Mouse (Mus musculus): ENCODE measurements around the gene Trappc5.

The Trappc5 gene

DNA sequence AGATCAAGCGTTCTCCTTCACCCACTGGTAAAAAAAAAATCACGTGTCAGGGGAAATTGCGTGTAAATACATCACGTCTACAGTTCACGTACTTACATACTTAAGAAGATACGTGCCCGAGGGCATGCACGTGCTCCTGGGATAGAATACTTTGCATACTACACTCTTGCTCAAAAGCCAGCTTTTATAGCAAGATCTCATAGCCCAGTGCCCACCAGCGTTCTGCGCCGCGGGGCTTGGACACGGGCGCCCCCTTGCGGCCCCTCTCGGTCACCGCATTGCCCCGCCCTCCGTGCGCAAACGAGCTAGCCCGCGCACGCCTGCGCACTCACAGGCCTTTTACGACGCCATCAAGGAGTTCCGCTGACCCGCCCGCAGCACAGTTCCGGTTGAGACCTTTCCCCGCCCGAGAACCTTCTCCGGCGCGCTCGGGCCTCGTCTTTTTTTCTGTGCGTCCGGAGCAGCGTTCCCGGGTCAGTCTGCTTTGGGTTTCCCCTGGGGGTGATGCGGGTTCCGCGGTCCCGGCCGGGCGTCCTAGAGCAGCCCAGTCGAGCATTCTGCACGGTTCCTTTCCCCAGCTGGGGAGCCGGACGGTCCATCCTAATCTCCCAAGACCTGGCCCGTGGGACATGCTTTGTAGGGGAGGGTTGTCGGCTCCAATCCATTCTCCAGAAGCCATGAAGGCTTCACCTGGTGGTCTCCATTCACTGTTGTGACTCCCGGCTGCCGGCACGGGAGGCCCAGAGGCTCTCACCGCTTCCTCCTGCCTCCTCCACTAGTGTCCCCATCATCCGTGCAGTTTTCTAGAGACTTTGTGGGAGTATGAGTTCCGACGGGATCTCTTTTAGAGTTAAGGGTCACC, at the start of gene Trappc5:
Gene Trappc5 (plus strand): TSS at position 169 of the 862 bp plus-strand sequence.
- DNase-seq: peak; percentile 95

- no peak for DNase-seq
Measured at GRCm38 (mm10) chr8:3626971-3627370, 49.1 kb upstream of the Trappc5 start.

- peak; percentile 56 for DNase-seq
Measured at GRCm38 (mm10) chr8:3628014-3628413, 48.1 kb upstream of the Trappc5 start.

DNA sequence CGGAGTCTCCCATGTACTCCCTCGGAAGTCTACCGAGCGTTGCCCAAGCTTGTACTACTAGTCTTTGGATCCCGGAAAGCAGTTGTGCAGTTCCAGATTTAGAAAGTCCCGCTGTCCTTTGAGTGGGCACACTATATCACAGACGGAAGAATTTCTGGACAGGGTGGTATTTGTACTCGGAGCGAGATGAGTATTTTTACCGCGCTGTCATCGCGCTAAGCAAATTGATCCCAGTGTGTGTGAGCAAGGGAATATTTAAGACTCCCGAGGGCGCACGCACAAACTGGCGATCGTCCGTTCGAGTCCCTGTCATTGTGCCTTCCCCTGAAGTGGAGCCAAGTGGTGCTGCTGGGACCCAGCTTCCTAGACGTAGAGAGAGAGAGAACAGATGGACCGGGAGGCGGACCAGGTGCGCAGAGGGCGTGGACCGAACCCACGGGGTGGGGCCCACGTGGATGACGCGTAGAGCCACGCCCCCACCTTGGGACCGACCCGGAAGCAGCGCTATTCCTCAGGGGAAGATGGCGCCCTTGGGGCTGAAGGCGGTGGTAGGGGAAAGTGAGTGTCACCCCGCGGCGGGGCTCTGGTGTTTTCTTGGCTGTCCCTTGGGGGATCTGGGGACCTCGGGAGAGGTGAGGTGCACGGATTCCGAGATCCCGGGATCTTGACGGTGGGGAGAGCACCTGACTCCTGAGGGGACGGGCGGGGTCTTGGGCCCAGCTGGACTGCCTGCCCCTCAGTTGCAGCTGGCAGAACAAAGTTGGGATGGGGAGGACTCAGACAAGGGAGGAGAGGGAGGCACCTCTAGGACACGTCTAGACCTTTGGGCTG, 45.2 kb upstream of the Trappc5 start, which contains the start of gene Stxbp2:
Gene Stxbp2 (plus strand): TSS at position 309 of the 831 bp plus-strand sequence.
- DNase-seq: peak; percentile 82

- DNase-seq: peak; percentile 46
Measured at GRCm38 (mm10) chr8:3631478-3631875, 44.6 kb upstream of the Trappc5 start.

GRCm38 (mm10) chr8:3645804-3646203, 30.3 kb upstream of the Trappc5 start:
- DNase-seq: peak; percentile 79

- peak; percentile 21 for DNase-seq
Measured at GRCm38 (mm10) chr8:3646824-3647531, 29.1 kb upstream of the Trappc5 start.

GRCm38 (mm10) chr8:3647561-3647960, 28.5 kb upstream of the Trappc5 start:
- DNase-seq: no peak

GRCm38 (mm10) chr8:3648268-3648667, 27.8 kb upstream of the Trappc5 start:
- no peak for DNase-seq

DNA sequence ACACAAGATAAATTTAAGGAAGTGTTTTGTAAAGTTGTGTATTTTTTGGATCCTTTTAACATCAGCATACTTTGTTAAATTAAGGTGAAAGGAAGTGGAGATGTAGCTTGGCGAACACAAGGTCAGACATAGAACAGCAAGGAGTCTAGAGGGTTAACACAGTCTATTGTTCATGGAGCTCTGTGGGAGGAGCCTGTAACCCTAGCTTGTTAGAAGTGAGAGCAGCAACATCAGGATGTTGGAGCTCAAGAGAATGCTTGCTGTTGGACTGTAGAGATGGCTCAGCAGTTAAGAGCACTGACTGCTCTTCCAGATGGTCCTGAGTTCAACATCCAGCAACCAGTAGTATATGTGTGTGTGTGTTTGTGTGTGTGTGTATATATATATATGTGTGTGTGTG, 27.1 kb upstream of the Trappc5 start:
- DNase-seq: no peak

GRCm38 (mm10) chr8:3652845-3653244, 23.3 kb upstream of the Trappc5 start:
- no peak for DNase-seq

- no peak for DNase-seq
Measured at GRCm38 (mm10) chr8:3654726-3655508, 21.2 kb upstream of the Trappc5 start.

- no peak for DNase-seq
Measured at GRCm38 (mm10) chr8:3655526-3655925, 20.6 kb upstream of the Trappc5 start, which contains the start of gene Retn. Gene Retn, plus strand, starts transcription at chr8:3655770.

- DNase-seq: no peak
Measured at GRCm38 (mm10) chr8:3656725-3657381, 19.2 kb upstream of the Trappc5 start.

- DNase-seq: no peak
Measured at GRCm38 (mm10) chr8:3660889-3661288, 15.2 kb upstream of the Trappc5 start.

GRCm38 (mm10) chr8:3664405-3664804, 11.7 kb upstream of the Trappc5 start:
- no peak for DNase-seq

- no peak for DNase-seq
Measured at GRCm38 (mm10) chr8:3665507-3665906, 10.6 kb upstream of the Trappc5 start, which contains the start of gene Mcemp1. Gene Mcemp1, plus strand, starts transcription at chr8:3665754.

DNA sequence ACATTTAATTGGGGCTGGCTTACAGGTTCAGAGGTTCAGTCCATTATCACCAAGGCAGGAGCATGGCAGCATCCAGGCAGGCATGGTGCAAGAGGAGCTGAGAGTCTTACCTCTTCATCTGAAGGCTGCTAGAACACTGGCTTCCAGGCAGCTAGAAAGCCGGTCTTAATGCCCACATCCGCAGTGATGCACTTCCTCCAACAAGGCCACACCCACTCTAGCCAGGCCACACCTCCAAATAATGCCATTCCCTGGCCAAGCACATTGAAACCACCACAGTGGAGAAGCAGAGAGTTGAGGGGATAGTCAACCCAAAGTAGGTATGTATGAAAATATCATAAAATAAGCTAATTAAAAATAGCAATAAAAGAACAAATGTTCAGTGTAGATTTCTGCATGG, 5.7 kb upstream of the Trappc5 start:
- peak; percentile 58 for DNase-seq

- peak; percentile 87 for DNase-seq
Measured at GRCm38 (mm10) chr8:3671980-3672491, 4.1 kb upstream of the Trappc5 start, which contains the start of gene Fcor. Gene Fcor, minus strand, starts transcription at chr8:3672362.

DNA sequence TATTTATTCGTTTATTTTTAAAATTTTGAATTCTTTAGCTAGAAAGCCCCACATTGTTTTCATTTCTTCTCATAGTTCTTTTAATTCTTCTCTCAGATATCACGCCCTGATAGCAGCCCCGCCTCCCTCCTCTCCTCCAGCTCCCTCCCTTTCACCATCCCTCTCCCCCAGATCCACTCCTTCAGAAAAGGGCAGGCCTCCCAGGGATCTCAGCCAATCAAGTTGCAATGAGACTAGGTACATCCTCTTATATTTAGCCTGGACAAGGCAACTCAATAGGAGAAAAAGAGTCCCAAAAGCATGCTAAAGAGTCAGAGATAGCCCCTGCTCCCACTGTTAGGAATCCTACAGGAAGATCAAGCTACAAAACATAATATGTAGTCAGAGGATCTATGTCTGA, 1.4 kb upstream of the Trappc5 start:
- DNase-seq: no peak

- DNase-seq: peak; percentile 33
Measured at GRCm38 (mm10) chr8:3676993-3677579, 987 bp downstream of the Trappc5 start.

All from lung, postnatal 10 days (tissue).